Comparison of ENCODE assay signal across 1 mouse cellular context in the genomic region with DNA sequence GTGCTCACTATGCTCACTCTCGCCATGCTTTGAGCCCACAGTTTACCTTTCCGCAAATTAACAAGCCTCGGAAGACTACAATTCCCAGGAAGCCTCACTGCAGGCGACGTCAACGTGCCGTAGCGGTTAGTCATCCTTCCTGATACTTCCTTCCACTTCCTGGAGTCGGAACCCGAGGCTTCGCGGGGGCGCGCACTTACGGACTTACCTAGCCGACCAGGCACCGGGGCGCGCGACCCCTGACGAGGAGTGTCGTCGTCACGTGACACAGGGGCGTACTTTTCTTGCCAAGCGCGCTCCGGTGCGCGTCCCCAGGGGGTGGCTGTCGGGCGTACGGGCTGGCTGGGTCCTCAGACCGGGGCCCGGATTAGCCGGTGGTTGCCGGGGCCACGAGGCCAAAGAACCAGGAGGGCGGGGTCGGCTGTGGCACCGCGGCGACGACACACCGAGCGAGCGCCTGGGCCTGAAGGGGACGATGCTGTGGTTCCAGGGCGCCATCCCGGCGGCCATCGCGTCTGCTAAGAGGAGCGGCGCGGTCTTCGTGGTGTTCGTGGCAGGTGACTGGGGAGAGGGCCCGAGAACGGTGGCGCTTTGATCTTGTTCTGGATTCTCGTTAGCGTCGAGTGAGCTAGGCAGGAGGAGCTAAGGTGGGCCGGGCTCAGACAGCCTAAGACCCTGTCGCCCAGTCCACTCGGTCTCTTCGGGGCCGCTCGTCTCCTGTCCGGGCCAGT.
TF ChIP-seq lines count a peak whose summit lies in the region.

No protein-coding gene starts in this region.

TF ChIP-seq in myocyte, 11 proteins besides CTCF, POLR2A, EP300 and RAD21 (continued from another document):
- TF ChIP-seq MYOD1 (IDR thresholded peaks at IDR 0.05; ENCODE audit: control insufficient read depth in 1 of 3, insufficient read length in 2 of 3, low read depth in 2 of 3) = no peak
- peak; percentile 10 for TF ChIP-seq SRF (IDR thresholded peaks at IDR 0.05; ENCODE audit: control insufficient read depth, insufficient read length, low read depth)
- TF ChIP-seq POLR2AphosphoS2 (IDR thresholded peaks at IDR 0.05; ENCODE audit: insufficient read length, low read depth) = peak; percentile 80
- peak; percentile 87 for TF ChIP-seq USF1 (IDR thresholded peaks at IDR 0.05; ENCODE audit: low read depth)
- no peak for TF ChIP-seq REST (IDR thresholded peaks at IDR 0.05; ENCODE audit: insufficient read depth, insufficient read length)
TF ChIP-seq in myocyte: peak in this region for 3.
